Mouse (Mus musculus): ENCODE measurements around the gene 4930404H24Rik. TPM values are rescaled to one million over a fixed set of nuclear protein-coding genes. Genes with fewer than 3 reads are reported as not detected.
A peak's percentile ranks its signal among the peaks of the same experiment; 100 is the strongest.

The 4930404H24Rik gene
- polyA plus RNA-seq, 1 experiment from 2014 or later, result not detected

DNA sequence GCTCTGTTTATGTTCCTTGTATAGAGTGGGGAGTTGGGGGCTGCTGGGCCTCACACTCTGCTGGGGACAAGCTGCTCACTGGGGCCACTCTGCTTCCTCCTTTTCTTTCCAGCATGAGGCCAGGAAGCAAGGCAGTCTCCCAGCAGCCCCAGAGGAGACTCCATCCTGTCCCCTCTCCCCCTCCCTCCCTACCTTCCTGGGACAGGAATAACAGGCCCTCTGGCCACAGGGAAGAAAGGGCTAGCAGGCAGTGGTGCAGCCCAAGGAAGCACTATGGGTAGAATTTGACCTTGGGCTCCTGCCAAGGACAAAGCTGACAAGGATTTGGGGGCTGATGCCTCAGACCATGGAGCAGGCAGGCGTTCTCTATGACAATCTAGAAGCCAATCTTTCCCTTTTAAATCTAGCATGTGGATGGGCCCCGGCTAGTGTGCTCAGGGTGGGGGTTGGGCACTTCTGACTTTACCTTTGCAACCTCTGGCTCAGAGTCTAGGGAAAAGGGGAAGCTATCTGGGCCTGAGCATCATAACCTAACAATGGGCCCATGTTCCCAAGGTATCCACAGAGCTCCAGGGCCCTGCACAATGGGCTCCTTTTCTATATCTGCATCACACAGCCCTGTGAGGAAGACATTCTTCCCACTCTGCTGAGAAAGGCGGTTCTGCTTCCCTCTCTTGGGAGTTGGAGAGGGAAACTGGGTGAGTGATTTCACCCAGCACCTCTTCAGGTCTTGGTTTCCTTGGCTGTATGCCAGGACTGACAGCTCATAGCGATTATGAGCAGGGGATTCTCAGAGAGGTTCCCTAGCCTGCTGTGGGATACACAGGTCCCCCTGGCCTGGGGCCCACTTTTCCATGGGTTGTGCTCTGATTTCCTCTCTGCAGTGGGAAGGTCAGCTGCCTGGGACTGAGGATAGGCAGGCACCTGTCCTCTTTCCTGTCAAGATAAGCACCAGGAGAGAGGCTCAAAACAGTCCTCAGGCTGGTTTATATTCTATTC lies 17.2 kb upstream of the 4930404H24Rik start:
- WGBS, result 55% methylated on average over 4 of the region's 4 CpGs
- H3K27me3 ChIP-seq (ENCODE audit: control insufficient read depth, insufficient read depth, low read length), result no peaks in the 10 kb centered on the region
- H3K9ac ChIP-seq (ENCODE audit: low read length), result no peak overlapping the region
- ATAC-seq (ENCODE audit: low FRiP score), result no peak
- H3K4me2 ChIP-seq, result no peak overlapping the region
- H3K4me1 ChIP-seq (ENCODE audit: control insufficient read depth, insufficient read depth, low read length), result peaks cover 2% of the 10 kb centered on the region; the same call in 1 of the 2 replicates
- H3K9me3 ChIP-seq (ENCODE audit: control insufficient read depth, low read length), result no peaks in the 10 kb centered on the region
- no peak overlapping the region for H3K4me3 ChIP-seq (ENCODE audit: low read depth, low read length)
- no peaks in the 10 kb centered on the region for H3K36me3 ChIP-seq (ENCODE audit: control insufficient read depth, insufficient read depth, low read length)
- DNase-seq (ENCODE audit: low spot score, missing footprints), result no peak
- no peak overlapping the region; the same call in 1 of the 2 replicates for H3K27ac ChIP-seq (ENCODE audit: low read depth, low read length)

- no peak overlapping the region for H3K9ac ChIP-seq (ENCODE audit: low read length)
- H3K27me3 ChIP-seq (ENCODE audit: control insufficient read depth, insufficient read depth, low read length), result no peaks in the 10 kb centered on the region; the same call in 1 of the 2 replicates
- ATAC-seq (ENCODE audit: low FRiP score) (peak; percentile 80), DNase-seq (ENCODE audit: low spot score, missing footprints) (peak; percentile 96)
- no peaks in the 10 kb centered on the region for H3K9me3 ChIP-seq (ENCODE audit: control insufficient read depth, low read length)
- 6% methylated on average over 4 of the region's 4 CpGs for WGBS
- H3K4me2 ChIP-seq, result no peak overlapping the region
- H3K4me1 ChIP-seq (ENCODE audit: control insufficient read depth, insufficient read depth, low read length), result peaks cover 12% of the 10 kb centered on the region
- no peak overlapping the region for H3K27ac ChIP-seq (ENCODE audit: low read depth, low read length)
- H3K4me3 ChIP-seq (ENCODE audit: low read depth, low read length), result no peak overlapping the region
- H3K36me3 ChIP-seq (ENCODE audit: control insufficient read depth, insufficient read depth, low read length), result no peaks in the 10 kb centered on the region
Measured at GRCm38 (mm10) chr2:153478583-153478982, 14.0 kb upstream of the 4930404H24Rik start.

GRCm38 (mm10) chr2:153479486-153479885 lies 13.1 kb upstream of the 4930404H24Rik start:
- Histone ChIP-seq H3K27ac (ENCODE audit: low read depth, low read length) (no peak overlapping the region), H3K4me2 (no peak overlapping the region), H3K4me3 (ENCODE audit: low read depth, low read length) (no peak overlapping the region), H3K9me3 (ENCODE audit: control insufficient read depth, low read length) (no peaks in the 10 kb centered on the region), H3K9ac (ENCODE audit: low read length) (no peak overlapping the region), H3K27me3 (ENCODE audit: control insufficient read depth, insufficient read depth, low read length) (no peaks in the 10 kb centered on the region; the same call in 1 of the 2 replicates), H3K36me3 (ENCODE audit: control insufficient read depth, insufficient read depth, low read length) (no peaks in the 10 kb centered on the region), H3K4me1 (ENCODE audit: control insufficient read depth, insufficient read depth, low read length) (peaks cover 21% of the 10 kb centered on the region)
- DNase-seq (ENCODE audit: low spot score, missing footprints), result no peak
- no peak for ATAC-seq (ENCODE audit: low FRiP score)
- WGBS, result 83% methylated on average over 1 of the region's 1 CpGs

GRCm38 (mm10) chr2:153481108-153481860 lies 11.3 kb upstream of the 4930404H24Rik start:
- H3K4me3 ChIP-seq (ENCODE audit: low read depth, low read length), result no peak overlapping the region
- H3K4me2 ChIP-seq, result no peak overlapping the region
- H3K27me3 ChIP-seq (ENCODE audit: control insufficient read depth, insufficient read depth, low read length), result no peaks in the 10 kb centered on the region; the same call in 1 of the 2 replicates
- ATAC-seq (ENCODE audit: low FRiP score) (no peak), DNase-seq (ENCODE audit: low spot score, missing footprints) (no peak)
- WGBS, result 78% methylated on average over 7 of the region's 7 CpGs
- no peaks in the 10 kb centered on the region for H3K36me3 ChIP-seq (ENCODE audit: control insufficient read depth, insufficient read depth, low read length)
- no peak overlapping the region for H3K27ac ChIP-seq (ENCODE audit: low read depth, low read length)
- no peaks in the 10 kb centered on the region for H3K9me3 ChIP-seq (ENCODE audit: control insufficient read depth, low read length)
- no peak overlapping the region for H3K9ac ChIP-seq (ENCODE audit: low read length)
- H3K4me1 ChIP-seq (ENCODE audit: control insufficient read depth, insufficient read depth, low read length), result peaks cover 21% of the 10 kb centered on the region

DNA sequence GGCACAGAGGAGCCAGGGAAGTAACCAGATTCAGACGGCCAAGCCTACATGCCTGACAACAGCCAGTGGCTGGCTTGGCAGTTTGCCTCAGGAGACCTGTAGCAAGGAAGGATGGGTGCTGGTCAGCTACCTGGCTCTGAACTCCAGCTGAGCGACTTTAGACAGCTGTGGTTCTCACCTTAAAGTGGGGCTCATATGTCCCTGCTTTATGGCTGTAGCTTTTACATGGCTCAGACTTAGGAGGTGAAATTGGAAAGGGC lies 10.8 kb upstream of the 4930404H24Rik start:
- 87% methylated on average over 2 of the region's 2 CpGs for WGBS
- no peak overlapping the region for H3K27ac ChIP-seq (ENCODE audit: low read depth, low read length)
- no peak for ATAC-seq (ENCODE audit: low FRiP score)
- no peaks in the 10 kb centered on the region; the same call in 1 of the 2 replicates for H3K27me3 ChIP-seq (ENCODE audit: control insufficient read depth, insufficient read depth, low read length)
- DNase-seq (ENCODE audit: low spot score, missing footprints), result no peak
- H3K4me2 ChIP-seq, result no peak overlapping the region
- no peak overlapping the region for H3K9ac ChIP-seq (ENCODE audit: low read length)
- no peak overlapping the region for H3K4me3 ChIP-seq (ENCODE audit: low read depth, low read length)
- no peaks in the 10 kb centered on the region for H3K9me3 ChIP-seq (ENCODE audit: control insufficient read depth, low read length)
- H3K4me1 ChIP-seq (ENCODE audit: control insufficient read depth, insufficient read depth, low read length), result peaks cover 21% of the 10 kb centered on the region
- H3K36me3 ChIP-seq (ENCODE audit: control insufficient read depth, insufficient read depth, low read length), result no peaks in the 10 kb centered on the region

DNA sequence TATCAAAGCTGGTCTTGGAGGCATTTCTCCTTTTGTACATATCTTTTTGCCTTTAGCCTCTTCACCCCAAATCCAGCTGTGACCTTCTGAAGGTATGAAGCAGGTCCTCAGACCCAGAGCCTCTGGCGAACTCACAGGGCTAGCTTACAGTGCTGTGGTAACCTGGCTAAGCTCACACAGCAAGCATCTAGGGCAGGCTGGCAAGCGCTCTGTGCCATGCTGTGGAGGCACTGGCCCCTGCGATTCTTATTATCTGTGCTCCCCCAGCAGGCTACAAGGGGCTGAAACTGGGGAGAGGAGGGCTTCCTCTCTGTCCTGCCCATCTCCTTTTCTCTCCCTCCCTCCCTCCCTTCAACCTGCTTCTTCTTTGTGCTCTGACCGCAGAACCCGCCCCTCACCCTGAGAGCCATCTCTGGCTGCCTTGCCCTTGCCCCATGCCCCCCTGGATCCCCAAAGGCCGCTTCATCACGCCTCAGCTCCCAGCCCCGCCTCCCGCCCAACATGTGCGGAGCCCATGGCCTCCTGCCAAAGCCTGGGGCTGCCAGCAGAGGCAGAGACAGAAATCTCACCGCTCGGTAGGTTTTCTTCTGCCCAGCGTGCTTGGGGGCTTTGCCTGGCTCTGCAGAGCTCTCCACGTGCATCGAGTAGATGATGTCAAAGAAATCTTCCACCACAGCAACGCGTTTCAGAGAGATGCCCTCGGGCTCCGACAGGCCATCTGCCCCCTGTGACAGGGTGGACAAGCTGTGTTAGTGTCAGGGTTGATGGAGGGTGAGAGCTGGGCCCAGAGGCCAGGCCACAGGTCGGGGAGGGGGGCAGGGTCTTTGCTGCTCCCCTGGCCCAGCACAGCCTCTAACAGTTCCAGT lies 9.2 kb upstream of the 4930404H24Rik start:
- WGBS, result 8% methylated on average over 20 of the region's 20 CpGs
- Histone ChIP-seq H3K4me1 (ENCODE audit: control insufficient read depth, insufficient read depth, low read length) (peaks cover 21% of the 10 kb centered on the region), H3K27me3 (ENCODE audit: control insufficient read depth, insufficient read depth, low read length) (no peaks in the 10 kb centered on the region; the same call in 1 of the 2 replicates), H3K27ac (ENCODE audit: low read depth, low read length) (peak overlapping the region; percentile 37; the same call in 1 of the 2 replicates), H3K4me3 (ENCODE audit: low read depth, low read length) (no peak overlapping the region), H3K9me3 (ENCODE audit: control insufficient read depth, low read length) (no peaks in the 10 kb centered on the region), H3K4me2 (peak overlapping the region; percentile 5; the same call in 1 of the 2 replicates), H3K36me3 (ENCODE audit: control insufficient read depth, insufficient read depth, low read length) (no peaks in the 10 kb centered on the region), H3K9ac (ENCODE audit: low read length) (peak overlapping the region; percentile 57; the same call in 1 of the 2 replicates)
- peak; percentile 64 for ATAC-seq (ENCODE audit: low FRiP score)
- DNase-seq (ENCODE audit: low spot score, missing footprints), result no peak

DNA sequence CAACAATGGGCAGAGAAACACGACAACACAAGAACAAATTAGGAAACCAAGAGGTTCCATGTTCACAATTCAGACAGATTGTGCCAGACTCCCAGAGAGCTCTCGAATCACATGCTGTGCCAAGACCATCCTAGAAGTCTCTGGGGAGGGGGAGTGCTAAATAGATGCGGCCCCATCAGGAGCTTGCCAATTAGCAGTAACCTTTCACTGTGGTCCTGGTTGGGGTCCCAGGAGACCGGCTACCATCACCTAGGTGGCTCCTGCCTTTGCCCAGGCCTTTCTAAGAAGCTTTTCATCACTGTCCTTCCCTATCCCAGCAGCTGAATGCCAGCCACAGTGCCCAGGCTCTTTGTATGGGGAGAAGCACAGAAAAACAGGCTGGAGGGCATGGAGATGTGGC lies 8.5 kb upstream of the 4930404H24Rik start:
- Histone ChIP-seq H3K4me2 (no peak overlapping the region), H3K9me3 (ENCODE audit: control insufficient read depth, low read length) (no peaks in the 10 kb centered on the region), H3K27ac (ENCODE audit: low read depth, low read length) (0 out of 2 replicates have a peak overlapping the region, but pooled peaks have one; percentile 37), H3K27me3 (ENCODE audit: control insufficient read depth, insufficient read depth, low read length) (no peaks in the 10 kb centered on the region; the same call in 1 of the 2 replicates), H3K36me3 (ENCODE audit: control insufficient read depth, insufficient read depth, low read length) (no peaks in the 10 kb centered on the region), H3K9ac (ENCODE audit: low read length) (peak overlapping the region; percentile 57; the same call in 1 of the 2 replicates), H3K4me1 (ENCODE audit: control insufficient read depth, insufficient read depth, low read length) (peaks cover 21% of the 10 kb centered on the region), H3K4me3 (ENCODE audit: low read depth, low read length) (no peak overlapping the region)
- 60% methylated on average over 4 of the region's 4 CpGs for WGBS
- DNase-seq (ENCODE audit: low spot score, missing footprints) (no peak), ATAC-seq (ENCODE audit: low FRiP score) (no peak)

DNA sequence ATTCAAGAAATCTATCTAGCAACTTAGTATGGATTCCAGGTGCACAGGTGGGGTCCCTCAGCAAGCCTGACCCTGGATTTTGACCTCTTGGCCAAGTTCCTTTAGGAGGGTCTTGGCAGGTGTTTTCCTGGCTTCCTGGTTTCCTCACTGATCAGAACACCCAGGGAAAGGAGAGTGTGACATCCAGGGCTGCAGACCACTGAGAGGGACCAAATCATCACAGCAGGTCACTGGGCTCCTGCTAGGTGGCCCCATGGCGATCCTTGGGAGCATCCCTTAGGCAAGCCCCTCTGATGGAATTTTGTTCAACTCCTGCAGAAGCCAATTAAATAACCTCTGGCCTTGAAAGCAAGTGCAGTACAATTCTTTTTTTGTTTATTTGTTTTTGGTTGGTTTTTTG lies 2.5 kb upstream of the 4930404H24Rik start:
- Histone ChIP-seq H3K9ac (ENCODE audit: low read length) (no peak overlapping the region), H3K27me3 (ENCODE audit: control insufficient read depth, insufficient read depth, low read length) (peaks cover 30% of the 10 kb centered on the region), H3K36me3 (ENCODE audit: control insufficient read depth, insufficient read depth, low read length) (no peaks in the 10 kb centered on the region), H3K4me2 (no peak overlapping the region), H3K4me1 (ENCODE audit: control insufficient read depth, insufficient read depth, low read length) (peaks cover 33% of the 10 kb centered on the region), H3K27ac (ENCODE audit: low read depth, low read length) (no peak overlapping the region), H3K9me3 (ENCODE audit: control insufficient read depth, low read length) (no peaks in the 10 kb centered on the region), H3K4me3 (ENCODE audit: low read depth, low read length) (no peak overlapping the region)
- DNase-seq (ENCODE audit: low spot score, missing footprints), result no peak
- 81% methylated on average over 1 of the region's 1 CpGs for WGBS
- ATAC-seq (ENCODE audit: low FRiP score), result no peak

Data from midbrain, embryonic 11.5 days (tissue).